Mouse (Mus musculus) neural tube, embryonic 11.5 days (tissue): ENCODE results near the gene Tradd. TPM values are rescaled to one million over a fixed set of nuclear protein-coding genes. Genes with fewer than 3 reads are reported as not detected.

Source experiments
- ATAC-seq: fragments of 200-750 bp; cut with Nextera tagmentation; 2 replicates; pipeline ENCODE4 v1.8.0; 2017; ENCODE audit warnings: moderate number of reproducible peaks, mild to moderate bottlenecking, moderate TSS enrichment, moderate library complexity; ENCODE audit not compliant: insufficient read depth, low FRiP score, low TSS enrichment
- DNase-seq: peaks from one replicate; pipeline ENCODE4 v3.0.0-alpha.2; 2015; ENCODE audit warnings: low spot score
- H3K27ac ChIP-seq: fragments of 300-500 bp; sonication (generic); 2 replicates; pipeline ENCODE4 v1.5.1; 2014; ENCODE audit warnings: low read depth, mild to moderate bottlenecking, low read length
- H3K27me3 ChIP-seq: fragments of 300-500 bp; sonication (generic); 2 replicates; pipeline ENCODE4 v1.6.1; 2014; ENCODE audit warnings: mild to moderate bottlenecking, low read length, mixed read lengths; ENCODE audit not compliant: control insufficient read depth, insufficient read depth
- H3K36me3 ChIP-seq: fragments of 300-500 bp; sonication (generic); 2 replicates; pipeline ENCODE4 v1.6.1; 2014; ENCODE audit warnings: mild to moderate bottlenecking, low read length, moderate library complexity, mixed read lengths; ENCODE audit not compliant: control insufficient read depth, insufficient read depth
- H3K4me1 ChIP-seq: fragments of 300-500 bp; sonication (generic); 2 replicates; pipeline ENCODE4 v1.6.1; 2014; ENCODE audit warnings: low read length, mixed read lengths; ENCODE audit not compliant: control insufficient read depth, insufficient read depth
- H3K4me2 ChIP-seq: fragments of 300-500 bp; sonication (generic); 2 replicates; pipeline ENCODE4 v1.6.1; 2014; ENCODE audit warnings: low read depth, mild to moderate bottlenecking, moderate library complexity
- H3K4me3 ChIP-seq: fragments of 300-500 bp; sonication (generic); 2 replicates; pipeline ENCODE4 v1.5.1; 2014; ENCODE audit warnings: low read depth, low read length
- H3K9ac ChIP-seq: fragments of 300-500 bp; sonication (generic); 2 replicates; pipeline ENCODE4 v1.6.1; 2014; ENCODE audit warnings: mild to moderate bottlenecking, low read length
- H3K9me3 ChIP-seq: fragments of 300-500 bp; sonication (generic); 2 replicates; pipeline ENCODE4 v1.6.1; 2016; ENCODE audit warnings: low read length; ENCODE audit not compliant: control insufficient read depth
- WGBS: fragments of 180-500 bp; shearing (Covaris S2); extraction: QIAGEN DNeasy Blood & Tissue Kit; methylation state at CpG from one replicate; pipeline ENCODE4 v1.1.7; 2014; 5-methylcytosine and 5-hydroxymethylcytosine counted together
- polyA plus RNA-seq: library from polyadenylated mRNA; unstranded; fragments of >200 nt; fragmentation: Nextera tagmentation; extraction: Ambion mirVana; gene quantifications from 2 replicates; pipeline ENCODE4 v1.2.1, GENCODE M21; 2014

Gene Tradd
- polyA plus RNA-seq, 1 experiment from 2014 or later, result 14.9 TPM

DNA sequence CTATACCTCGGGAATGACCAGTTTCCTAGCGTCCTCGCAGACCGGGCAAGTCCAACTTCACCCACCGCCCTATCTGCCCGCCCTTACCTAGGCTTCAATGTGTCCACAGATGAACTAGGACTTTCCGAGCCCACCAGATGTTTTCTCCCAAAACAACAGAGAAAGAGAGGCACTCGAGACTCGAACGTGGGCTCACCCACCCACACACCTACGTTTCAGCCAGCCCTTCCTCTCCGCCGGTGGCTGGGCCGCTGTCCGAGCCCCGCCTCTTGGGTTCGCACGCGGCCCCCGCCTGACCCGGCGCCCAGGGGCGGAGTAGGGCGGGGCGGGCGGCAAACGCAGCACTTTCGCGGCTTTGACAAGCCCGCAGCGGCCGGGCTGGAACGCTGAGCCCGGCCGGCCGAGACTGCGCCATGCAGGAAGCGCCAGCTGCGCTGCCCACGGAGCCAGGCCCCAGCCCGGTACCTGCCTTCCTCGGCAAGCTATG, 5.1 kb upstream of the Tradd start, which contains the start of gene Hsf4:
Gene Hsf4, plus strand, starts transcription at position 341 of the 487 bp plus-strand sequence.
- Histone ChIP-seq H3K9ac (peak within 1 kb of the TSS; percentile 2; the same call in 1 of the 2 replicates), H3K4me1 (peaks cover 10% of the 10 kb centered on the region; the same call in 1 of the 2 replicates), H3K9me3 (no peaks in the 10 kb centered on the region; the same call in 1 of the 2 replicates), H3K27ac (no peak within 1 kb of the TSS), H3K36me3 (no peaks in the 10 kb centered on the region), H3K4me2 (peak within 1 kb of the TSS; percentile 70), H3K27me3 (peaks cover 98% of the 10 kb centered on the region), H3K4me3 (peak within 1 kb of the TSS; percentile 41)
- WGBS, result under 1% methylated on average over 42 of the region's 42 CpGs
- DNase-seq (peak; percentile 41), ATAC-seq (no peak; the same call in 1 of the 2 replicates)

DNA sequence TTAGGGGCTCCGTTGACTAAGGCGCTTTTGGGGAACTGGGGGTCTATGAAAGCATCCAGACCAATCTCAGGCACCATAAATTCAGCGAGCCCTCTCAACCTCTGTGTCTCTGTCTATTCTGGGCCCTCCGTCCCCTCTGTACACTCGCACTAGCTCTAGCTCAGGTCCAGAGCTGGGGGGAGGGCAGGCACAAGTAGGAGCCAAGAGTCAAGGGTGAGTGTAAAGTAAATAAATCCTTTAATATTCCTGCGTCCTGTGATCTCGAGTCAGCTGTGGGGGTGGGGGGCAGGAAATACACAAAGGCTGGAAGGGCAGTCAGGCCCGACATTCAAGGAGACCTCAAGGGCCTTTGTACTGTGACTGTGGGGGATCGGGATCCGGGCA, 4.7 kb upstream of the Tradd start:
- H3K4me2 ChIP-seq, result peak overlapping the region; percentile 70
- WGBS, result under 1% methylated on average over 10 of the region's 10 CpGs
- ATAC-seq (0 out of 2 replicates have a peak, but pooled peaks have one; percentile 1), DNase-seq (no peak)
- no peak overlapping the region for H3K9ac ChIP-seq
- no peaks in the 10 kb centered on the region for H3K36me3 ChIP-seq
- H3K4me3 ChIP-seq, result peak overlapping the region; percentile 41
- H3K27ac ChIP-seq, result no peak overlapping the region
- H3K27me3 ChIP-seq, result peaks cover 98% of the 10 kb centered on the region
- H3K9me3 ChIP-seq, result no peaks in the 10 kb centered on the region; the same call in 1 of the 2 replicates
- H3K4me1 ChIP-seq, result peaks cover 10% of the 10 kb centered on the region; the same call in 1 of the 2 replicates

DNA sequence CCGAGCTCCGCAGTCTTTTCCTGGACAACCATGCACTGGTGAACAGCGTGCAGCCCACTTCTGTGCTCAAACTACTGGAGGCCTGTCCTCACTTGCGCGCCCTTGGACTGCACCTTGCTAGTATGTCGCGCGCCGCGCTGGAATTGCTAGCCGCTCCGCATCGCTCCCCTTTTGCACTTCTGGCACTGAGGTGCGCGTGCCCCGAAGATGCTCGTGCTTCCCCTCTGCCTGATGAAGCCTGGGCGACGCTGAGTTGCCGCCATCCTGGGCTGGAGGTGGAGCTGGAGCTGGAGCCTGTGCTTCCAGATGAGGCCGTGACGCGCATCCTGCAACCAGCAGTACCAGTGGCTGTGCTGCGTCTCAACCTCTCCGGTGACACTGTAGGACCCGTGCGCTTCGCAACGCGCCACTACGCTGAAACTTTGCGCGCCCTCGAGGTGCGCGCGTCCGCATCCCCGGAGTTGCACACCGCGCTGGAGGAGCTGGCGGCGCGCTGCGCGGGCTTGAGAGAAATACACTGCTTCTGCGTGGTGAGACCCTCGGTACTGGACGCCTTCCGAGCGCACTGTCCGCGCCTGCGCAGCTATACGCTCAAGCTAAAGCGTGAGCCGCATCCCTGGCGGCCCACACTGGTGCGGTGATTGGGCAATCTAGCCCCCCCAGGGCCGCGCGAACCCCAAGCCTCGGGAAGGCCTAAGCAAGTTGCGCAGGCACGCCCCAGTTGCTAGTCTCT, 4.1 kb upstream of the Tradd start:
- peak overlapping the region; percentile 41 for H3K4me3 ChIP-seq
- WGBS, result under 1% methylated on average over 63 of the region's 65 CpGs
- peaks cover 96% of the 10 kb centered on the region for H3K27me3 ChIP-seq
- H3K36me3 ChIP-seq, result no peaks in the 10 kb centered on the region
- H3K4me1 ChIP-seq, result peaks cover 10% of the 10 kb centered on the region; the same call in 1 of the 2 replicates
- H3K27ac ChIP-seq, result no peak overlapping the region
- H3K9ac ChIP-seq, result no peak overlapping the region
- peak; percentile 86 for DNase-seq
- H3K9me3 ChIP-seq, result no peaks in the 10 kb centered on the region; the same call in 1 of the 2 replicates
- ATAC-seq, result peak; percentile 64
- peak overlapping the region; percentile 70 for H3K4me2 ChIP-seq

- no peak overlapping the region for H3K4me2 ChIP-seq
- no peaks in the 10 kb centered on the region; the same call in 1 of the 2 replicates for H3K9me3 ChIP-seq
- 3% methylated on average over 13 of the region's 13 CpGs for WGBS
- H3K4me1 ChIP-seq, result peaks cover 10% of the 10 kb centered on the region; the same call in 1 of the 2 replicates
- H3K9ac ChIP-seq, result no peak overlapping the region
- H3K27me3 ChIP-seq, result peaks cover 87% of the 10 kb centered on the region
- ATAC-seq (no peak), DNase-seq (no peak)
- no peaks in the 10 kb centered on the region for H3K36me3 ChIP-seq
- no peak overlapping the region for H3K4me3 ChIP-seq
- no peak overlapping the region for H3K27ac ChIP-seq
Observed at GRCm38 (mm10) chr8:105266775-105267174, 2.4 kb upstream of the Tradd start.

DNA sequence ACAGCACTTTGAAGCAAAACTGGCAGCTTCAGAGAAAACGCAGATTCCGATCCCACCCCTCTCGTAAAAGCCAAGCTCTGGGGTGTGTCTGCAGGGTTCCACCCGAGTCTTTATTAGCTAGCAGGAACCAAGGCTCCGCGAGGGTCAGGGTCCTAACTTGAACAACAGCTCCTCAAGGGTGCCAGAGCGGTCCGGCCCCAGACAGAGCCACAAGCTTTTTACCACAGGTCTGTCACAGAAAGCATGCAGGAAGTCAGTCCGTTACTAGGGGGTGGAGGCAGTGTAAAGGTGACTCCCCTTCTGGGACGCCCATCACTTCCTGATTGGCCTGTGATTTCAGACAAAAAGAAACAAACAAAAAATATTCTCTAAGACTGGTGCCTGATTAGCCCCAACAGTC, 719 bp upstream of the Tradd start:
- Histone ChIP-seq H3K4me1 (peaks cover 9% of the 10 kb centered on the region; the same call in 1 of the 2 replicates), H3K27me3 (peaks cover 83% of the 10 kb centered on the region), H3K4me3 (peak overlapping the region; percentile 59; the same call in 1 of the 2 replicates), H3K9ac (no peak overlapping the region), H3K9me3 (no peaks in the 10 kb centered on the region; the same call in 1 of the 2 replicates), H3K27ac (no peak overlapping the region), H3K36me3 (no peaks in the 10 kb centered on the region), H3K4me2 (peak overlapping the region; percentile 83)
- DNase-seq (no peak), ATAC-seq (no peak)
- 12% methylated on average over 10 of the region's 10 CpGs for WGBS

- WGBS, result 40% methylated on average over 16 of the region's 16 CpGs
- no peak for DNase-seq
- Histone ChIP-seq H3K9ac (no peak overlapping the region), H3K27ac (no peak overlapping the region), H3K4me1 (peaks cover 12% of the 10 kb centered on the region), H3K36me3 (no peaks in the 10 kb centered on the region), H3K27me3 (peaks cover 81% of the 10 kb centered on the region), H3K9me3 (no peaks in the 10 kb centered on the region; the same call in 1 of the 2 replicates), H3K4me3 (no peak overlapping the region), H3K4me2 (no peak overlapping the region)
- no peak for ATAC-seq
Observed at GRCm38 (mm10) chr8:105263244-105263912, 1.0 kb downstream of the Tradd start.

GRCm38 (mm10) chr8:105261326-105261980, 3.0 kb downstream of the Tradd start:
- H3K4me2 ChIP-seq, result no peak overlapping the region
- no peak overlapping the region for H3K9ac ChIP-seq
- no peaks in the 10 kb centered on the region for H3K36me3 ChIP-seq
- ATAC-seq, result no peak
- H3K27me3 ChIP-seq, result peaks cover 73% of the 10 kb centered on the region
- no peak overlapping the region for H3K27ac ChIP-seq
- 83% methylated on average over 12 of the region's 12 CpGs for WGBS
- DNase-seq, result no peak
- H3K4me3 ChIP-seq, result no peak overlapping the region
- H3K4me1 ChIP-seq, result peaks cover 8% of the 10 kb centered on the region
- H3K9me3 ChIP-seq, result no peaks in the 10 kb centered on the region; the same call in 1 of the 2 replicates

- ATAC-seq (no peak; the same call in 1 of the 2 replicates), DNase-seq (no peak)
- H3K36me3 ChIP-seq, result no peaks in the 10 kb centered on the region
- no peak overlapping the region for H3K4me3 ChIP-seq
- H3K27me3 ChIP-seq, result peaks cover 70% of the 10 kb centered on the region
- H3K4me1 ChIP-seq, result peaks cover 8% of the 10 kb centered on the region
- H3K9ac ChIP-seq, result no peak overlapping the region
- no peak overlapping the region for H3K27ac ChIP-seq
- 54% methylated on average over 7 of the region's 7 CpGs for WGBS
- no peak overlapping the region for H3K4me2 ChIP-seq
- no peaks in the 10 kb centered on the region for H3K9me3 ChIP-seq
Observed at GRCm38 (mm10) chr8:105260371-105261099, 3.9 kb downstream of the Tradd start.
